Mouse (Mus musculus) T-cell, adult 2 months (primary cell): ENCODE results near the gene Nebl.

ENCODE experiments used
- DNase-seq: peaks from one replicate; pipeline ENCODE4 v3.0.0; 2022; ENCODE audit warnings: low spot score

Gene Nebl

GRCm38 (mm10) chr2:17623931-17624330 is 107.3 kb downstream of the Nebl start:
- DNase-seq, result no peak

- no peak for DNase-seq
Observed at GRCm38 (mm10) chr2:17610259-17610658, 121.0 kb downstream of the Nebl start.

GRCm38 (mm10) chr2:17603573-17603972 is 127.7 kb downstream of the Nebl start:
- DNase-seq, result no peak

- no peak for DNase-seq
Observed at GRCm38 (mm10) chr2:17600652-17601051, 130.6 kb downstream of the Nebl start.

- no peak for DNase-seq
Observed at GRCm38 (mm10) chr2:17599860-17600259, 131.4 kb downstream of the Nebl start.

- no peak for DNase-seq
Observed at GRCm38 (mm10) chr2:17597932-17598331, 133.3 kb downstream of the Nebl start.

GRCm38 (mm10) chr2:17589669-17590068 is 141.6 kb downstream of the Nebl start:
- no peak for DNase-seq

GRCm38 (mm10) chr2:17585329-17585992 is 145.8 kb downstream of the Nebl start:
- DNase-seq, result no peak

- DNase-seq, result no peak
Observed at GRCm38 (mm10) chr2:17575648-17576047, 155.6 kb downstream of the Nebl start.

- no peak for DNase-seq
Observed at GRCm38 (mm10) chr2:17571716-17572115, 159.5 kb downstream of the Nebl start.

- no peak for DNase-seq
Observed at GRCm38 (mm10) chr2:17558889-17559742, 172.1 kb downstream of the Nebl start.

- DNase-seq, result no peak
Observed at GRCm38 (mm10) chr2:17549895-17550558, 181.2 kb downstream of the Nebl start.

GRCm38 (mm10) chr2:17546354-17546948 is 184.8 kb downstream of the Nebl start:
- no peak for DNase-seq

- DNase-seq, result no peak
Observed at GRCm38 (mm10) chr2:17539737-17540136, 191.5 kb downstream of the Nebl start.

- no peak for DNase-seq
Observed at GRCm38 (mm10) chr2:17538493-17538892, 192.8 kb downstream of the Nebl start.

GRCm38 (mm10) chr2:17531355-17532105 is 199.7 kb downstream of the Nebl start:
- DNase-seq, result no peak

- DNase-seq, result no peak
Observed at GRCm38 (mm10) chr2:17525739-17526526, 205.3 kb downstream of the Nebl start.

GRCm38 (mm10) chr2:17525211-17525610 is 206.1 kb downstream of the Nebl start:
- no peak for DNase-seq

- DNase-seq, result no peak
Observed at GRCm38 (mm10) chr2:17524205-17524978, 206.9 kb downstream of the Nebl start.

GRCm38 (mm10) chr2:17523791-17524190 is 207.5 kb downstream of the Nebl start:
- no peak for DNase-seq
